Mouse (Mus musculus) erythroblast, embryonic 14.5 days (primary cell): ENCODE data around the gene Tmem42. TPM values are rescaled to one million over a fixed set of nuclear protein-coding genes. Genes with fewer than 3 reads are reported as not detected.
A peak's percentile ranks its signal among the peaks of the same experiment; 100 is the strongest.

Experiments used
- H3K27me3 ChIP-seq: 2 replicates; pipeline ENCODE4 v1.6.1; 2012; ENCODE audit warnings: inconsistent platforms; ENCODE audit not compliant: control insufficient read depth
- H3K36me3 ChIP-seq: 2 replicates; pipeline ENCODE4 v1.6.1; 2012; ENCODE audit warnings: mild to moderate bottlenecking, inconsistent platforms; ENCODE audit not compliant: control insufficient read depth
- H3K4me1 ChIP-seq: 2 replicates; pipeline ENCODE4 v1.6.1; 2012; ENCODE audit warnings: inconsistent platforms; ENCODE audit not compliant: control insufficient read depth
- H3K4me3 ChIP-seq: replicated peaks from 2 replicates; pipeline ENCODE3; 2012; ENCODE audit warnings: moderate library complexity, mild to moderate bottlenecking, inconsistent platforms
- H3K9me3 ChIP-seq: 2 replicates; pipeline ENCODE4 v1.6.1; 2012; ENCODE audit warnings: low read length, inconsistent platforms, mixed read lengths; ENCODE audit not compliant: control insufficient read depth
- GATA1 ChIP-seq: IDR thresholded peaks from 2 replicates; pipeline ENCODE4 v1.6.1; 2012; ENCODE audit warnings: low read length, inconsistent platforms, mixed read lengths
- TAL1 ChIP-seq: IDR thresholded peaks from 3 replicates; pipeline ENCODE4 v1.6.1; 2012; ENCODE audit warnings: low read length, inconsistent platforms, mixed read lengths
- polyA plus RNA-seq: library from polyadenylated mRNA; stranded (reverse); fragments of >175 nt; gene quantifications from 2 replicates; pipeline ENCODE4 v1.2.3, GENCODE M21; 2012

Tmem42 gene
- 0.04 and 0.30 TPM in 2 replicates for polyA plus RNA-seq

- TF ChIP-seq TAL1: no peak
- no peak for TF ChIP-seq GATA1
- Histone ChIP-seq H3K36me3 (peaks cover 33% of the 10 kb centered on the region), H3K27me3 (no peaks in the 10 kb centered on the region)
Measured at GRCm38 (mm10) chr9:123020995-123021631, at the start of gene Tmem42. Gene Tmem42 (plus strand): TSS chr9:123021326.

GRCm38 (mm10) chr9:122998406-122999192, 22.5 kb upstream of the Tmem42 start:
- no peaks in the 10 kb centered on the region for H3K4me1 ChIP-seq
- TF ChIP-seq TAL1 (no peak), GATA1 (no peak)
- H3K36me3 ChIP-seq: peaks cover 99% of the 10 kb centered on the region
- H3K9me3 ChIP-seq: no peaks in the 10 kb centered on the region
- H3K4me3 ChIP-seq: no peak overlapping the region
- no peaks in the 10 kb centered on the region for H3K27me3 ChIP-seq

More at GRCm38 (mm10) chr9:123020995-123021631, at the start of gene Tmem42:
- Histone ChIP-seq H3K9me3 (no peaks in the 10 kb centered on the region), H3K4me1 (peaks cover 23% of the 10 kb centered on the region), H3K4me3 (peak within 1 kb of the TSS; percentile 75)

- no peak overlapping the region for H3K4me3 ChIP-seq
Measured at GRCm38 (mm10) chr9:122999193-122999586, 21.9 kb upstream of the Tmem42 start.

GRCm38 (mm10) chr9:123004718-123005117, 16.4 kb upstream of the Tmem42 start:
- Histone ChIP-seq H3K36me3 (peaks cover 100% of the 10 kb centered on the region), H3K4me3 (no peak overlapping the region), H3K27me3 (no peaks in the 10 kb centered on the region), H3K4me1 (no peaks in the 10 kb centered on the region), H3K9me3 (no peaks in the 10 kb centered on the region)
- TF ChIP-seq TAL1 (no peak), GATA1 (no peak)

More at GRCm38 (mm10) chr9:122999193-122999586, 21.9 kb upstream of the Tmem42 start:
- no peaks in the 10 kb centered on the region for H3K9me3 ChIP-seq
- no peaks in the 10 kb centered on the region for H3K27me3 ChIP-seq
- peaks cover 99% of the 10 kb centered on the region for H3K36me3 ChIP-seq
- H3K4me1 ChIP-seq: no peaks in the 10 kb centered on the region
- no peak for TF ChIP-seq GATA1
- TF ChIP-seq TAL1: no peak

GRCm38 (mm10) chr9:123006071-123006470, 15.1 kb upstream of the Tmem42 start:
- Histone ChIP-seq H3K36me3 (peaks cover 100% of the 10 kb centered on the region), H3K9me3 (no peaks in the 10 kb centered on the region), H3K27me3 (no peaks in the 10 kb centered on the region), H3K4me1 (no peaks in the 10 kb centered on the region), H3K4me3 (no peak overlapping the region)
- TF ChIP-seq TAL1: no peak
- TF ChIP-seq GATA1: no peak

- H3K9me3 ChIP-seq: no peaks in the 10 kb centered on the region
- no peak for TF ChIP-seq TAL1
- no peak for TF ChIP-seq GATA1
- H3K36me3 ChIP-seq: peaks cover 26% of the 10 kb centered on the region
- H3K4me1 ChIP-seq: peaks cover 23% of the 10 kb centered on the region
- no peaks in the 10 kb centered on the region for H3K27me3 ChIP-seq
- H3K4me3 ChIP-seq: peak overlapping the region; percentile 75
Measured at GRCm38 (mm10) chr9:123021636-123022379, 682 bp downstream of the Tmem42 start.

- no peak for TF ChIP-seq TAL1
- TF ChIP-seq GATA1: no peak
- Histone ChIP-seq H3K27me3 (no peaks in the 10 kb centered on the region), H3K9me3 (no peaks in the 10 kb centered on the region), H3K36me3 (peaks cover 4% of the 10 kb centered on the region), H3K4me1 (peaks cover 22% of the 10 kb centered on the region), H3K4me3 (no peak overlapping the region)
Measured at GRCm38 (mm10) chr9:123024201-123024600, 3.1 kb downstream of the Tmem42 start.

GRCm38 (mm10) chr9:123031496-123032246, 10.5 kb downstream of the Tmem42 start:
- Histone ChIP-seq H3K27me3 (no peaks in the 10 kb centered on the region; the same call in 1 of the 2 replicates), H3K4me3 (no peak overlapping the region), H3K4me1 (no peaks in the 10 kb centered on the region), H3K36me3 (no peaks in the 10 kb centered on the region), H3K9me3 (no peaks in the 10 kb centered on the region)
- TF ChIP-seq TAL1 (no peak), GATA1 (no peak)
